Mouse (Mus musculus) lung, adult 2 months (tissue): ENCODE results near the gene Gm49384.

ENCODE experiments used
- CTCF ChIP-seq: fragments of 200-500 bp; IDR thresholded peaks from 2 replicates; pipeline ENCODE4 v1.5.1; 2011; ENCODE audit warnings: mild to moderate bottlenecking, low read length, control low read depth; ENCODE audit not compliant: insufficient read depth
- POLR2A ChIP-seq: fragments of 200-500 bp; IDR thresholded peaks from 2 replicates; pipeline ENCODE4 v1.6.1; 2011; ENCODE audit warnings: low read depth, mild to moderate bottlenecking, control low read depth, low read length, borderline replicate concordance; ENCODE audit errors: extremely low read depth

- no peak for TF ChIP-seq CTCF
- no peak for TF ChIP-seq POLR2A
Observed at GRCm38 (mm10) chr12:69185371-69185770, 18.7 kb downstream of the Gm49384 start.
